Mouse (Mus musculus): ENCODE results near the gene Ccn1.

- TF ChIP-seq CTCF (IDR thresholded peaks at IDR 0.05; ENCODE audit: extremely low read depth, insufficient read length, insufficient replicate concordance, low read depth, low read length) (no peak), POLR2A (IDR thresholded peaks at IDR 0.05; ENCODE audit: low read depth, low read length) (no peak)
Measured at GRCm38 (mm10) chr3:145684604-145685441, 35.0 kb upstream of the Ccn1 start.

All from small intestine, adult 2 months (tissue).